Mouse (Mus musculus): Measurements from ENCODE around the gene Retreg3. TPM values are rescaled to one million over a fixed set of nuclear protein-coding genes. Genes with fewer than 3 reads are reported as not detected.

The Retreg3 gene
- total and polyA plus RNA-seq, 2 experiments from 2014 or later = 24.7 to 56.8 TPM

DNA sequence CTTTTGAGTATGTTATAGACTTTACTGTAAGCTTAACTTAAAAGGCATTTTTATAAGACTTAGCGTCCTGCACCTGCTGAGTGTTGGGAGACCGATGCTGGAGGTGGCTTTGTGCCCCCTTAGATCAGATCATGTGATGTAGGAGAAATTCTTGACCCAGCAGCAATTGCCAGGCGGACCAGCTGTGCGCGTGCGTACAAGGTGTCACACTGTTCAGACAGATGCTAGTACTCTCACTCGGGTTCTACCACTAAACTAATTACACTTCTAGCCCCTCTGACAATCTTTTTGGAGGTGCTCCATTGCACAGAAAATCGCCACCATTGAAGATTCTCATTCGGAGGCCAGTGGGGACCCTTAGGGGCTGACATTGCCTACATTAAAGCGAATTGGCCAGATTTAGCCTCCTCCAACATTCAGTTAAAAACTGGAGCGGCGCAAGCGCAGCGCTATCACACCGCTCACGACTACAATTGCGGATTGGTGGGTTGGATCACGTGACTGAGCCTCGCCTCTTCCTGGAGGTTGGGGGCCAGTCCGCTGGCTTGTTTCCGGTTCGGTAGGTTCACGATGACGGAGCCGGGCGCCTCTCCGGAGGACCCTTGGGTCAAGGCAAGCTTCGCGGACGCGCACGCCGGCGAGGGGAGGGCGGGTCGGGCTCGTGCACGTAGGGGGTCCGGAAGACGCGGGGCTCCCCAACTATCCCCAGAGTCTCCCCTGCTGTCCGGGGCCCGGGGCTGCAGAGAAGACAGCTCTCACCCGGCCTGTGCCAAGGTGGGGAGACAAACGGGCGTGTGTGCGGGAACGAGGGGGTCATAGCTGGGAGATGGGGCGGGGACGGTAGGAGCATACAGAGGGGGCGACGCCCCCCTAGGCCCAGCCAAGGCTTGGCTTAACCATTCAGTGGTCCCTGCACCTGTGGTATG lies 32.7 kb downstream of the Retreg3 start, which contains the start of gene Mlx:
TSS of gene Mlx (plus strand) at position 522 of the 926 bp plus-strand sequence.
- H3K36me3 ChIP-seq (ENCODE audit: insufficient read depth, low read length) = peaks cover 36% of the 10 kb centered on the region
- peak within 1 kb of the TSS; percentile 91 for H3K27ac ChIP-seq
- 1% methylated on average over 52 of the region's 52 CpGs for WGBS
- H3K4me2 ChIP-seq (ENCODE audit: low read depth, low read length) = peak within 1 kb of the TSS; percentile 98
- no peaks in the 10 kb centered on the region for H3K27me3 ChIP-seq (ENCODE audit: insufficient read depth, low read length)
- ATAC-seq (peak; percentile 86), DNase-seq (ENCODE audit: low spot score) (peak; percentile 97)
- H3K9ac ChIP-seq (replicated peaks; ENCODE audit: low read length) = peak within 1 kb of the TSS; percentile 92
- H3K9me3 ChIP-seq (ENCODE audit: low read length) = no peaks in the 10 kb centered on the region
- no peak for TF ChIP-seq CTCF (IDR thresholded peaks at IDR 0.05; ENCODE audit: low read depth)
- H3K4me3 ChIP-seq (ENCODE audit: low read length) = peak within 1 kb of the TSS; percentile 75
- H3K4me1 ChIP-seq (ENCODE audit: insufficient read depth, low read length) = peaks cover 25% of the 10 kb centered on the region

DNA sequence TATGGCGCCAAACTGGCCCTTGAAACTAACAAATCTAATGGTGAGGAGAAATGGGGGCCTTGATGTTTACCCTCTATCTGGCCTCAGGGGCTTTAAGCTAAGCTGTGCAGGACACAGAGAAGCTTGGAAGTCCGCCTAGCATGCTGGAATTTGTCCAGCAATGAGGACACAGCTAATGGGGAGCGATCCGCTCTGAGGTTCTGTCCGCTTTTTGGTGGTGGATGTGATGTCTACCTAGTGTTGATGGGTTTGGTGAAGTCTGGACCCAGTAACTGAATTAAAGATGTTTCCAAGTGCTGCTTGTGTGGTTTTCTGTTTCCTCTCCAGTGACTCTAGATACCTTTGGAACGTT lies 33.4 kb downstream of the Retreg3 start:
- 66% methylated on average over 6 of the region's 6 CpGs for WGBS
- peak overlapping the region; percentile 91 for H3K27ac ChIP-seq
- TF ChIP-seq CTCF (IDR thresholded peaks at IDR 0.05; ENCODE audit: low read depth) = no peak
- peak overlapping the region; percentile 75; the same call in 1 of the 2 replicates for H3K4me3 ChIP-seq (ENCODE audit: low read length)
- peak overlapping the region; percentile 98 for H3K4me2 ChIP-seq (ENCODE audit: low read depth, low read length)
- H3K9ac ChIP-seq (replicated peaks; ENCODE audit: low read length) = peak overlapping the region; percentile 92; the same call in 1 of the 2 replicates
- H3K27me3 ChIP-seq (ENCODE audit: insufficient read depth, low read length) = no peaks in the 10 kb centered on the region
- peaks cover 30% of the 10 kb centered on the region for H3K36me3 ChIP-seq (ENCODE audit: insufficient read depth, low read length)
- H3K4me1 ChIP-seq (ENCODE audit: insufficient read depth, low read length) = peaks cover 27% of the 10 kb centered on the region
- no peak for ATAC-seq
- peak; percentile 33 for DNase-seq (ENCODE audit: low spot score)
- no peaks in the 10 kb centered on the region for H3K9me3 ChIP-seq (ENCODE audit: low read length)

DNA sequence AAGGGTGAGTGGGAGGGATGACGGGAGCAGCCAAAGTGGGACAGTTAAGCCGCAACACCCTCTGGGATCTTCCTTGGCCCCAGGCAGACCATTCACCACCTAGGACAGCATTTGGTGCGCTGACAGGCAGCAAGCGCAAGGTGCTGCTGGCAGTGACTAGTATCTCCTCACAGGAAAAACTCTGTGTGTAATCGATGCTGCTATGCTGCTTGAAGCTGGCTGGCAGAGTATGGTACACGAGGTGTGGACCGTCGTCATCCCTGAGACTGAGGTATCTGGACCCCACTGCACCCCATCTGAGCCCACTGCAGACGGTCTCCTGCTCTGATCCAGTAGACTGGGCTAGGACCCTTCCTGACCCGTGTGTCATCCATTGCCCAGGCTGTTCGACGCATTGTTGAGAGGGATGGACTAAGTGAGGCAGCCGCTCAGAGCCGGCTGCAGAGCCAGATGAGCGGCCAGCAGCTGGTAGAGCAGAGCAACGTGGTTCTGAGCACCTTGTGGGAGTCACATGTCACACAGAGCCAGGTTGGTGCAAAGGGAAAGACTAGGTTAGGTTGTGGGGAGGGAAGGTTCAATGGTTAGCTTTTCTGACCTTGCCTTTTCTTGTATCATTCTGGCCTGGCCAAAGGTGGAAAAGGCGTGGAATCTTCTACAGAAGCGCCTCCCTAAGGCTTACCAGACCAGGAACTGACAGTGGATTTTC lies 33.9 kb downstream of the Retreg3 start:
- peak overlapping the region; percentile 98; the same call in 1 of the 2 replicates for H3K4me2 ChIP-seq (ENCODE audit: low read depth, low read length)
- no peak for DNase-seq (ENCODE audit: low spot score)
- WGBS = 93% methylated on average over 18 of the region's 18 CpGs
- H3K9me3 ChIP-seq (ENCODE audit: low read length) = no peaks in the 10 kb centered on the region
- no peak for TF ChIP-seq CTCF (IDR thresholded peaks at IDR 0.05; ENCODE audit: low read depth)
- peak overlapping the region; percentile 91; the same call in 1 of the 2 replicates for H3K27ac ChIP-seq
- ATAC-seq = no peak
- H3K4me3 ChIP-seq (ENCODE audit: low read length) = no peak overlapping the region
- H3K36me3 ChIP-seq (ENCODE audit: insufficient read depth, low read length) = peaks cover 24% of the 10 kb centered on the region; the same call in 1 of the 2 replicates
- H3K4me1 ChIP-seq (ENCODE audit: insufficient read depth, low read length) = peaks cover 27% of the 10 kb centered on the region
- H3K27me3 ChIP-seq (ENCODE audit: insufficient read depth, low read length) = no peaks in the 10 kb centered on the region
- no peak overlapping the region for H3K9ac ChIP-seq (replicated peaks; ENCODE audit: low read length)

DNA sequence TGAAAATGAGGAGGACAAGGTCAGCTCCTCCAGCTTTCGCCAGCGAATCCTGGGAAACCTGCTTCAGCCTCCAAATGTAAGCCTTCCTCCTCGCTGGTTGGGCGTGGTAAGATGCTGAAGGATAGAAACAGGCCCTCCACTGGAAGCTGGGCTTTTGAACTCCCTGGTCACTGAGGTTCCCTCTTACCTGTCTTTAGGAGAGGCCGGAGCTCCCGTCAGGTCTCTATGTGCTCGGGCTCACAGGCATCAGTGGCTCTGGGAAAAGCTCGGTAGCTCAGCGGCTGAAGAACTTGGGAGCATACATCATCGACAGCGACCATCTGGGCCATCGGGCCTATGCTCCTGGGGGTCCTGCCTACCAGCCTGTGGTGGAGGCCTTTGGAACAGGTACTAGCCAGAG lies 34.9 kb downstream of the Retreg3 start:
- 93% methylated on average over 12 of the region's 12 CpGs for WGBS
- DNase-seq (ENCODE audit: low spot score) (no peak), ATAC-seq (no peak)
- no peak overlapping the region for H3K9ac ChIP-seq (replicated peaks; ENCODE audit: low read length)
- no peak overlapping the region for H3K4me2 ChIP-seq (ENCODE audit: low read depth, low read length)
- peaks cover 15% of the 10 kb centered on the region; the same call in 1 of the 2 replicates for H3K36me3 ChIP-seq (ENCODE audit: insufficient read depth, low read length)
- H3K9me3 ChIP-seq (ENCODE audit: low read length) = no peaks in the 10 kb centered on the region
- H3K4me1 ChIP-seq (ENCODE audit: insufficient read depth, low read length) = peaks cover 27% of the 10 kb centered on the region
- H3K27ac ChIP-seq = no peak overlapping the region
- H3K27me3 ChIP-seq (ENCODE audit: insufficient read depth, low read length) = peaks cover 2% of the 10 kb centered on the region; the same call in 1 of the 2 replicates
- no peak overlapping the region for H3K4me3 ChIP-seq (ENCODE audit: low read length)
- TF ChIP-seq CTCF (IDR thresholded peaks at IDR 0.05; ENCODE audit: low read depth) = no peak

DNA sequence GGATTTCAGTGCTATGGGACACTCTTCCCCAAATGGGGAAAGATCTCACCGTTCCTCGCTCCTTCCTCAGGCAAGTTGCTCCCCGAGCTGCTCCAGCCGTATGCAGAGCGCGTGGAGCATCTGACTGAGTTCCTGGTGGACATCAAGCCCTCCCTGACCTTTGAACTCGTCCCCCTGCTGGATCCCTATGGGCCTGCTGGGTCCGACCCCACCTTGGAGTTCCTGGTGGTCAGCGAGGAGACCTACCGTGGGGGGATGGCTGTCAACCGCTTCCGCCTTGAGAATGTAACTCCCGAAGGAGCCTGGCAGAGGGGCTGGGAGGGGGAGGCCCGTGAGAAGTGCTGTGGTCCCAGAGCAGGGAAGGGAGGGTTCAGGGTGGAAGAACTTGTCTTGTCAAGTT lies 35.4 kb downstream of the Retreg3 start:
- ATAC-seq (no peak), DNase-seq (ENCODE audit: low spot score) (no peak)
- no peak overlapping the region for H3K4me3 ChIP-seq (ENCODE audit: low read length)
- WGBS = 80% methylated on average over 14 of the region's 14 CpGs
- H3K9ac ChIP-seq (replicated peaks; ENCODE audit: low read length) = no peak overlapping the region
- TF ChIP-seq CTCF (IDR thresholded peaks at IDR 0.05; ENCODE audit: low read depth) = no peak
- H3K4me1 ChIP-seq (ENCODE audit: insufficient read depth, low read length) = peaks cover 27% of the 10 kb centered on the region
- no peaks in the 10 kb centered on the region for H3K9me3 ChIP-seq (ENCODE audit: low read length)
- H3K36me3 ChIP-seq (ENCODE audit: insufficient read depth, low read length) = peaks cover 9% of the 10 kb centered on the region; the same call in 1 of the 2 replicates
- H3K4me2 ChIP-seq (ENCODE audit: low read depth, low read length) = no peak overlapping the region
- no peak overlapping the region for H3K27ac ChIP-seq
- H3K27me3 ChIP-seq (ENCODE audit: insufficient read depth, low read length) = peaks cover 8% of the 10 kb centered on the region

DNA sequence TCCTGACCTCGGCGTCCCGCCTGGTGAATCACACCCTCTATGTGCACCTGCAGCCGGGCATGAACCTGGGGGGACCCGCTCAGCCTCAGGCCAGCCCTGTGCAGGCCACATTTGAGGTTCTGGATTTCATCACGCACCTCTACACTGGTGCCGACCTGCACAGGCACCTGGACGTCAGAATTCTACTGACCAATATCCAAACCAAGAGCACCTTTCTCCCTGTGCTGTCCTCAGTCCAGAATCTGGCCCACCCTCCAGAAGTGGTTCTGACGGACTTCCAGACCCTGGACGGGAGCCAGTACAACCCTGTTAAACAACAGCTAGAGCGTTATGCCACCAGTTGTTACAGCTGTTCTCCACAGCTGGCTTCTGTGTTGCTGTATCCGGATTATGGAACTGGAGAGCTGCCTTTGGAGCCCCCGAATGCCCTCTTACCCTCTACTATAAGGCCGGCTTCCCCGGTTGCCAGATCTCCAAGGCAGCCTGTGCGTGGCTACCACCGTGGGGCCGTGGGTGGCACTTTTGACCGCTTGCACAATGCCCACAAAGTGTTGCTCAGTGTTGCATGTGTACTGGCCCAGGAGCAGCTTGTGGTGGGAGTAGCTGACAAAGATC lies 36.5 kb downstream of the Retreg3 start:
- Histone ChIP-seq H3K9ac (replicated peaks; ENCODE audit: low read length) (peak overlapping the region; percentile 90), H3K36me3 (ENCODE audit: insufficient read depth, low read length) (no peaks in the 10 kb centered on the region), H3K4me2 (ENCODE audit: low read depth, low read length) (peak overlapping the region; percentile 100), H3K27me3 (ENCODE audit: insufficient read depth, low read length) (peaks cover 18% of the 10 kb centered on the region), H3K4me3 (ENCODE audit: low read length) (peak overlapping the region; percentile 75), H3K27ac (peak overlapping the region; percentile 94), H3K9me3 (ENCODE audit: low read length) (no peaks in the 10 kb centered on the region), H3K4me1 (ENCODE audit: insufficient read depth, low read length) (peaks cover 27% of the 10 kb centered on the region)
- no peak for ATAC-seq
- TF ChIP-seq CTCF (IDR thresholded peaks at IDR 0.05; ENCODE audit: low read depth) = no peak
- no peak for DNase-seq (ENCODE audit: low spot score)
- WGBS = 31% methylated on average over 19 of the region's 19 CpGs

Data from hindbrain, postnatal 0 days (tissue).